9 mouse cellular contexts compared by ENCODE assay signal in genomic region chr7:137246213-137246872, GRCm38 (mm10).
DNase-seq lines count a peak whose midpoint lies in the region; ATAC-seq lines count a peak whose summit lies in the region.
"Had no signal": no experiment of that assay in that cellular context is flagged by ENCODE, and none has a peak within 500 bp of the region (broad histone marks: within the 10 kb centered on the region; RNA-seq: fewer than 3 reads in every experiment).

No protein-coding gene starts in this region.

- DNase-seq in intestine, embryonic 14.5 days (ENCODE audit: low spot score): peak; percentile 82
- peak; percentile 62 for DNase-seq in MN1 (ENCODE audit: low spot score)
- peak; percentile 80 to 87 for DNase-seq in cerebellum, postnatal 14 days
- DNase-seq in kidney, postnatal 25 days: peak; percentile 70 to 76
- DNase-seq in spleen, postnatal 4 days (ENCODE audit: low spot score in 2 of 2): peak; percentile 34 to 71

- no peaks in the 10 kb centered on the region for H3K9me3 ChIP-seq in intestine, embryonic 14.5 days (ENCODE audit: control insufficient read depth, low read length)
- no peaks in the 10 kb centered on the region for H3K9me3 ChIP-seq in intestine, embryonic 15.5 days
- H3K9me3 ChIP-seq: limb, embryonic 13.5 days had no signal

- H3K4me3 ChIP-seq in intestine, embryonic 14.5 days (ENCODE audit: low read depth, low read length): no peak overlapping the region
- H3K4me3 ChIP-seq in intestine, embryonic 15.5 days (replicated peaks): no peak overlapping the region
- H3K4me3 ChIP-seq: limb, embryonic 13.5 days had no signal

- H3K27ac ChIP-seq in intestine, embryonic 14.5 days (ENCODE audit: low read depth): no peak overlapping the region
- H3K27ac ChIP-seq in intestine, embryonic 15.5 days: no peak overlapping the region
- H3K27ac ChIP-seq: limb, embryonic 13.5 days had no signal

- no peaks in the 10 kb centered on the region for H3K36me3 ChIP-seq in intestine, embryonic 14.5 days (ENCODE audit: control insufficient read depth, insufficient read depth, low read length)
- H3K36me3 ChIP-seq in intestine, embryonic 15.5 days: no peaks in the 10 kb centered on the region

- no peak overlapping the region for H3K4me2 ChIP-seq in intestine, embryonic 14.5 days (ENCODE audit: low read length)
- H3K4me2 ChIP-seq in intestine, embryonic 15.5 days (replicated peaks): no peak overlapping the region
- H3K4me2 ChIP-seq: limb, embryonic 13.5 days had no signal

- H3K9ac ChIP-seq in intestine, embryonic 14.5 days (ENCODE audit: low read length): no peak overlapping the region
- no peak overlapping the region for H3K9ac ChIP-seq in intestine, embryonic 15.5 days
- H3K9ac ChIP-seq: limb, embryonic 13.5 days had no signal

- no peaks in the 10 kb centered on the region for H3K4me1 ChIP-seq in intestine, embryonic 14.5 days (replicated peaks; ENCODE audit: control insufficient read depth, insufficient read depth, low read length)
- no peaks in the 10 kb centered on the region for H3K4me1 ChIP-seq in intestine, embryonic 15.5 days (replicated peaks)

- peaks cover 9% of the 10 kb centered on the region for H3K27me3 ChIP-seq in intestine, embryonic 14.5 days (replicated peaks; ENCODE audit: control insufficient read depth, insufficient read depth, low read length)
- H3K27me3 ChIP-seq in intestine, embryonic 15.5 days (replicated peaks): peaks cover 4% of the 10 kb centered on the region; the same call in 1 of the 2 replicates

- 48% methylated on average over 11 of the region's 11 CpGs for WGBS in intestine, embryonic 14.5 days
- WGBS in intestine, embryonic 15.5 days: 42% methylated on average over 11 of the region's 11 CpGs

- no peak for ATAC-seq in intestine, embryonic 14.5 days (replicated peaks; ENCODE audit: low FRiP score, low TSS enrichment, low read depth)
- ATAC-seq in intestine, embryonic 15.5 days: no peak; the same call in 1 of the 2 replicates
- peak; percentile 91 for ATAC-seq in granulocyte monocyte progenitor cell, adult 5-6 weeks (replicated peaks; ENCODE audit: poor library complexity, severe bottlenecking)
- peak; percentile 72 for ATAC-seq in megakaryocyte, adult 5-6 weeks (ENCODE audit: poor library complexity, severe bottlenecking)

Comparison
In these comparisons a context has a peak if more than half of its experiments do, and no peak if none do; other contexts are left out.
1. ATAC-seq: peak in granulocyte monocyte progenitor cell, adult 5-6 weeks (single experiment) and megakaryocyte, adult 5-6 weeks (single experiment); none in intestine, embryonic 14.5 days (single experiment) and intestine, embryonic 15.5 days (single experiment).
2. Peak in every context shown above with its lines, with median percentiles within 50 percentile points of each other: DNase-seq.